Mouse (Mus musculus) retina, postnatal 1 day (tissue): ENCODE results near the gene Hmgcs1.
"Not testable (repeated sequence)": the region's sequence is repeated elsewhere in the genome, so short reads cannot be mapped to it uniquely, and the experiment has no call there.

ENCODE experiments used
- DNase-seq: peaks from one replicate; pipeline ENCODE4 v3.0.0-alpha.2; 2012

Gene Hmgcs1

GRCm38 (mm10) chr13:119690039-119690728 is at the start of gene Hmgcs1:
Gene Hmgcs1 (plus strand): TSS chr13:119690379.
- DNase-seq = peak; percentile 100

GRCm38 (mm10) chr13:119640504-119640903 is 49.7 kb upstream of the Hmgcs1 start:
- DNase-seq = peak; percentile 72

DNA sequence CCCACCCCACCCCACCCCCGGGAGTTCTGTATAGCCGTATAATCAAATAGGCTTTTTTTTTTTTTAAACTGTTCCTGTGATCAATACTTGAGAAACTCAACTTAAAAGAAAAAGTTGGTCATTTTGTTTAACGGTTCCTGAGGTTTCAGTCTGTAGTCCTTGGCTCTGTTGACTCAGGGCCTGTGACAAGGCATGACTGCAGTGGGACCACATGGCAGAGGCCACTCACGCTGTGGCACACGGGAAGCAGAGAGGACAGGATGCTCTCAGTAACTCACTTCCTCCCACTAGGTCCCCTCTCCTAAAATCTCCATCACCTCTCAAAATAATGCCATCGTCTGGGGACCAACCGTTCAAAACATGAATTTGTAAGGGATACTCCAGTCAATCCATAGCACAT is 49.0 kb upstream of the Hmgcs1 start:
- DNase-seq = no peak

- no peak for DNase-seq
These were observed 45.4 kb upstream of the Hmgcs1 start for GRCm38 (mm10) chr13:119644769-119645168.

DNA sequence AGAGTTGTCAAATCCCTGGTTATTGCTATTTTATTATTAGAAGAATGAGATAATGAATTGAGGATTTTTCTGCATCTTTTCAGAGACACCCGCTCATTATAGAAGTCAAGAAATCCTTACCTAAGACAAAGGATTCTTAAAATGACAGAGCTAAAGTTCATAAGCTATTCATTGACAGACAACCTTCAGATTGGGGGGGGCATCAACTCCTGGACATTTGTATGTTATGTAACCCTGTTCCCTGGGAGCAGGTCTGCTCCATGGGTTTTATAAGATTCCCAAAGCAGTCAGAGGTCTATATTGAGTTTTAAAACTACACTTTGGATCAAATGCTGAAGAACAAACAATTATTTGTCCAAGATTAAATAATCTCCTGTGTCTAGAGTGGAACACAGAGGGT is 43.7 kb upstream of the Hmgcs1 start:
- DNase-seq = no peak

DNA sequence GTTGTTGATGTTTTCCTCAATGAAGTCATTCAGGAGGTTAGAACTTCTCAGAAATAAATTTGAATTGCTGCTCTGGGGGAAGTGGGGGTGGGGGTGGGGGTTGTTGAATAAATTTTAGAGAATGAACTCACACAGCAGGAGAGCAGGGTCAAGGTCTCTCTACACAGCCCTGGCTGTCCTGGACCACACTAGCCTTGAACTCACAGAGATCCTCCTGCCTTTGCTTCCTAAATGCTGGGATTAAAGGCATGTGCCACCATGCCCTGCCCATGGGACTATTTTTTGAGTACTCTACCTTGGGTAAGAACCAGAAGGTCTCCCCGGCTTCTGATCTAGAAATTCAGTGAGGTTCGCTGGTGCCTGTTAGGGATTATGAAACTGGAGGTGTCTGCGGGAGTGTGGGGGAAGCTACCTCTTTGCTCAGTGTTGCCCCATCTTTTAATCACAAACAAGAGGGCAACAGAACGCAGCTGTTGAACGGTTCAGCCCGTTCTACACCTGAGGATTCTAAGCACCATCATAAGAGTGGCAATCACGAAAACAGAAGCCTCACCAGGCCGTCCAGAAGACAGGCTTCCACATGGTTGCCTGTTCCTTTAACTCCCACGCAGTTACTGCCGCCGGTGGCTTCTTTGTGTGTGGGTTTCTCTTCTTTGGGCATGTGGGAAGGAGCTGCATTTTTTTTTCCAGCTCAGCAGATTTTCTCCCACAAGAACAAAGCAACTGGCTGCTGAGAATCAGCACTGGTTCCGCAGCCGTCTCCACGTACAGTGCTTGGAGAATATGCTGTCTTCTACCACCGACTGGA is 41.1 kb upstream of the Hmgcs1 start:
- no peak for DNase-seq

- DNase-seq = peak; percentile 53
These were observed 40.5 kb upstream of the Hmgcs1 start for GRCm38 (mm10) chr13:119649699-119650046.

- DNase-seq = no peak
These were observed 35.4 kb upstream of the Hmgcs1 start for GRCm38 (mm10) chr13:119654734-119655133.

- DNase-seq = no peak
These were observed 33.9 kb upstream of the Hmgcs1 start for GRCm38 (mm10) chr13:119656246-119656645.

DNA sequence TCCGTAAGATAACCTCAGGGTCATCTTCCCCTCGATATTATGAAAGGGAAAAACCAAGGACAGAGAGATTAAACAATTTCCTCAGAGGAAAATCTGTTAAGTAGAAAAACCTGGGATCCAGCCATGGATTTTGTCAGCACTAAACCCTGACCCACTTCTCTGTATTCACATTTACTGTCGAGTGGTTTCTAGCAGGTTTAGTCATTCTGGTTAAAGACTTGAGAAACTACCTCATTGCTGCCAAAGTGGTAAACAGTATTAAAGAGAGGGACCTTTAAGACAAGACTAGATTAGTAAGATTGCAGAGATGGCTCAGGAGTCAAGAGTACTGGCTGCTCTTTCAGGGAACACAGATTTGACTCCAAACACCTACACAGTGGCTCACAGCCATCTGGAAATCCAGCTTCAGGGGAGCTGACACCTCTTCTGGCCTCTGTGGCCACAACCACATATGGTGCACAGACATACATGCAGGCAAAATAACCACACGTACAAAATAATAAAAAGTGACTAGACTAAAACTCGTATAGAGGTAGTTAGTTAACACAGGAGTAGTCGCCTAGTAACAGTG is 33.2 kb upstream of the Hmgcs1 start:
- DNase-seq = no peak

DNA sequence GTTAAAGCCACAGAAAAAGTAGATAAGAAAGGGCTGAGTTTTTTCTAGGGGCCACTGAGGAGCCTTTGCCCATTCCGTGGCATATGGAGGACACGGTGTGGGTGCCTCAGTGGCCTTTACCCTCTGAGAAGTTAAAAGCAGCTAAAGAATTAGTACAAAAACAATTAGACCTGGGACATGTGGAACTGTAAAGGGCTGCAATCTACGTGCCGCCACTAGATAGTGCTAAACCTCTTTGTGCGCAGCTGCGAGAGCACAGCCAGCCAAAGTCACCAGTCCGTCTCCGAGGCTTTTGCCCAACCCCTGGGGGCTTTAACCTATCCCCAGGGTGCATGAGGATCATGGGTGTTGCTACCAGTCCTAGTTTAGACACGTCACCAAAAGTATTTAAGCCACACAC is 28.8 kb upstream of the Hmgcs1 start:
- not testable (repeated sequence) for DNase-seq

GRCm38 (mm10) chr13:119678794-119679193 is 11.4 kb upstream of the Hmgcs1 start:
- no peak for DNase-seq

DNA sequence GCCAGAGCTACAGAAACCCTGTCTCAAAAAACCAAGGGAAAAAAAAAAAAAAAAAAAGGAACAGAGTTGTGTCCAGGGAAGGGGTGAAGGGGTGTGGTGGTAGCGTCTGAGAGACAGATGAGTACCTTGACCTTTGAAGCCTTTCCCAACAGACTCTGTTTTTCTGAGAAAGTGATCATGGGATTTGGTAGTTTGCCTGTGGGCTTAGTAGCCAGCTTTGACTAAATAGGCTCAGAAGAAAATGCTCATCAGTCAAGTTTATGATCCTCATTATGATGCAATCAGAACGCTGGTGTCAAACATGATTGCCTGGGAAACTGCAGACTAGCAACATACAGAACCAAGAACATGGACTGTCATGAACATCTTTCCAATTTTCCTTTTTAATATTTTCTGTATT is 10.5 kb upstream of the Hmgcs1 start:
- no peak for DNase-seq

DNA sequence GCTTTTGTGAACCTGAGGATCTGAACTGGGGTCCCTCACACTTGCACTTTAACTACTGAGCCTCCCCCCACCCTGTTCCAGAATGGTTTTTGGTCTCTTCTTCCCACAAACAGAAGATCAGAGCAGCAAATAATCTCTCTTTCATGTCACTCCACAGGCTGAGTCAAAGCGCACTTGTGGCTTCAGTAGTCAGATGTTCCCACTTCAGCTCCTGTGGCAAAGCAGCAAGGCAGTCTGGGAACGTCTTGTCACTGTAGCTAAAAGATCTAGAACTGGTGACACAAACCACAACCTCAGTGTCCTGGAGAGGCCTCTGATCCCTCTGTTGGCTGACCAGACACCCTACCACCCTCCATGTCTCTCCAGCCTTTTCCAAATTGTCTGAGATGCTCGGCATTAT is 9.0 kb upstream of the Hmgcs1 start:
- no peak for DNase-seq

GRCm38 (mm10) chr13:119684416-119685177 is 5.6 kb upstream of the Hmgcs1 start:
- DNase-seq = no peak

DNA sequence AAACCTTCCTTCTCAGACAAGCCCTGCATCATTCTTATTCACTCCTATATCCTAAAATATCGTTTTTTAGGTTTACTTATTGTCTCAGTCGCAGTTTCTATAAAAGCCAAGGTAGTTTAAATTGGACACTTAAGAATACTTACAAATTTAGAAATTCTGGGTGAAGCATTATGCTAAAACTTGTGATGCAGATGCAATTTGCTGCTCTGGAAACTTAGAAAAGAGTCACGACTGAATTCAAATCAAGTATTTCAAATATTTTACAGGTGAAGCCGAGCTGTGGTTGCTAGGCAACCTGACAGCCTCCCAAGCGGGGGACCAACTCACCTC is 505 bp upstream of the Hmgcs1 start:
- DNase-seq = no peak

GRCm38 (mm10) chr13:119690876-119691620 is 869 bp downstream of the Hmgcs1 start:
- peak; percentile 10 for DNase-seq

DNA sequence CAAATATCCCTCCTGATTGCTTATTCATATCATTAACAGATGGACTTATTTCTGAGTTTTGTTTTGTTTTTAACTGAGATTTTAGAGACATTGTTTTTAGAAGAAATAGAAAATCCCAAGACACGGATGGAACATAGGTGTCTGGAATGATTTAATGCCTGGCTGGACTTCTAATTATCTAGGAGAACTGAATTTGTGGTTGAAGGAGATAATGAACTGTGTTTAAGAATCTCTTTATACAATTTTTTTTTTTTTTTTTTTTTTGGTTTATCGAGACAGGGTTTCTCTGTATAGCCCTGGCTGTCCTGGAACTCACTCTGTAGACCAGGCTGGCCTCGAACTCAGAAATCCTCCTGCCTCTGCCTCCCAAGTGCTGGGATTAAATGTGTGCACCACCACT is 1.8 kb downstream of the Hmgcs1 start:
- DNase-seq = not testable (repeated sequence)

DNA sequence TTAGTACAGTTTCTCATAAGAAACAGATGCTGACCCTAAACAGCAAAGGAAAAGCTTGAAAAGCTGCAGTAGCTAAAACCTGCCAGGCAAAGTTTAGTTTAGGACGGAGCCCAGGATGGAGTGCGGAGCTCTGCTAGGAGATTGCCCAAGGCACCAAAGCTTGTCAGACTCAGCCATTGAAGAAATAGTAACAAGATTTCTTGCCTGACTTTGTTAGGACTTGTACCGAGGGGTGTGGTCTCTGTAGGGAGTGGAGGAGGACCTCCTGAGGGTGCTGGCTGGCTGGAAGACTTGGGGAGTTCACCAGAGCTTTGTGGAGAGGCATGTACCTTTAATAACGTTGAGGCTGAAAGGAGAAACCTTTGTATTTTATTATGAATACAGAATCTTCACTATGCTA is 5.5 kb downstream of the Hmgcs1 start:
- DNase-seq = no peak

DNA sequence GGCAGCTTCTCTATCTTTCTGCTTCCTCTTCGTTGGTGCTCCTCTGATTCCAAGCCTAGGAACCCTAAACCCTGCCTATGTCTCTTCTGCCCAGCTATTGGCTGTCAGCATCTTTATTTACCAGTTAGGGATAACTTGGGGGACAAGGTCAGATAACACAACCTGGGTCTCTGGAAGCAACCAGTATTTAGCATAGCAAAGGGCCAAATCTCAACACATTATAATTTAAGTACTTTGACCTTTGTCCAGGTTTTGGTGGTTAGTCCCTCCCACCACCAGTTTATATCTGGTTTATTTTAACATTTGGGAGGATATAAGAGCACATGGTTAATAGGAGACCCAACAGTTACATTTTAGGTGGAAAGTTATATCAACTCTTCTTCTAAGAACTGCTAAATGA is 6.3 kb downstream of the Hmgcs1 start:
- no peak for DNase-seq

DNA sequence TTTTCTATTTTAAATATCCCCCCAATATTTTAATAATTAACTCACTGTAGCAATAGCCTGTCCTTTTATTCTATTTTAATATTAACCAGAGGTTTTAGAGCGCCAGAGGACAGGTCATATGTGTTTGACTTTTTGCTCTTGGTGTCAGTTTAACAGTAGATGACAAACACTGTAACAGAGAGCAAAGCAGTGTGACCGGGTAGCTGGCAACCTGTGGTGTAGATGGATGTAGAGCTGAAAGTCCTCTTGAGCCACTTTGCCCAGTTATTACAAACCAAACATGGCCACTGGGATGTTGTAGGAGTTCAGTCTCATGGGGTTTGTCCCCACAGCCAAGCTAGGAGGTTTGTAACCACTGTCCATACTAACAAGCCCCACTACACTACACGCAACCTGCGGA is 8.3 kb downstream of the Hmgcs1 start:
- DNase-seq = no peak

GRCm38 (mm10) chr13:119704280-119704679 is 14.1 kb downstream of the Hmgcs1 start:
- no peak for DNase-seq
